Mouse (Mus musculus): Measurements from ENCODE around the gene Qrfp. TPM values are rescaled to one million over a fixed set of nuclear protein-coding genes. Genes with fewer than 3 reads are reported as not detected.
A peak's percentile ranks its signal among the peaks of the same experiment; 100 is the strongest.

Qrfp gene
- not detected for total RNA-seq (2021)
- long read RNA-seq, experiment 1: 0 reads
- long read RNA-seq, experiment 2: 0 reads

GRCm38 (mm10) chr2:31810444-31810843 lies at the start of gene Qrfp:
Gene Qrfp (minus strand): TSS chr2:31810580.
- intact Hi-C loops (cut with DNase I): no loop called here
- no peak for TF ChIP-seq CTCF (IDR thresholded peaks at IDR 0.05)
- no peak for DNase-seq
- H3K27ac ChIP-seq: no peak within 1 kb of the TSS
- H3K4me3 ChIP-seq: no peak within 1 kb of the TSS

- no peak for TF ChIP-seq CTCF (IDR thresholded peaks at IDR 0.05)
- H3K27ac ChIP-seq: no peak overlapping the region
- intact Hi-C loops (cut with DNase I): no loop called here
- DNase-seq: no peak
- H3K4me3 ChIP-seq: no peak overlapping the region
Observed at GRCm38 (mm10) chr2:31858500-31858899, 48.1 kb upstream of the Qrfp start.

GRCm38 (mm10) chr2:31857180-31857579 lies 46.8 kb upstream of the Qrfp start:
- intact Hi-C loops (cut with DNase I): no loop called here
- Histone ChIP-seq H3K4me3 (no peak overlapping the region), H3K27ac (no peak overlapping the region)
- no peak for DNase-seq
- no peak for TF ChIP-seq CTCF (IDR thresholded peaks at IDR 0.05)

GRCm38 (mm10) chr2:31855991-31856390 lies 45.6 kb upstream of the Qrfp start:
- Histone ChIP-seq H3K4me3 (no peak overlapping the region), H3K27ac (no peak overlapping the region)
- DNase-seq: no peak
- intact Hi-C loops (cut with DNase I): no loop called here
- TF ChIP-seq CTCF (IDR thresholded peaks at IDR 0.05): no peak

- DNase-seq: no peak
- Histone ChIP-seq H3K4me3 (no peak overlapping the region), H3K27ac (no peak overlapping the region)
- intact Hi-C loops (cut with DNase I): no loop called here
- TF ChIP-seq CTCF (IDR thresholded peaks at IDR 0.05): no peak
Observed at GRCm38 (mm10) chr2:31850141-31850540, 39.8 kb upstream of the Qrfp start.

GRCm38 (mm10) chr2:31847908-31848307 lies 37.5 kb upstream of the Qrfp start:
- no peak for DNase-seq
- TF ChIP-seq CTCF (IDR thresholded peaks at IDR 0.05): peak; percentile 54
- Histone ChIP-seq H3K4me3 (no peak overlapping the region), H3K27ac (no peak overlapping the region)
- intact Hi-C loops (cut with DNase I): no loop called here

GRCm38 (mm10) chr2:31846692-31847660 lies 36.6 kb upstream of the Qrfp start:
- H3K4me3 ChIP-seq: peak overlapping the region; percentile 73
- intact Hi-C loops (cut with DNase I): no loop called here
- TF ChIP-seq CTCF (IDR thresholded peaks at IDR 0.05): no peak

GRCm38 (mm10) chr2:31845896-31846691 lies 35.7 kb upstream of the Qrfp start, which contains the start of gene Fibcd1:
Gene Fibcd1 (minus strand): TSS chr2:31846005.
- no peak within 1 kb of the TSS for H3K27ac ChIP-seq
- intact Hi-C loops (cut with DNase I): no loop called here
- TF ChIP-seq CTCF (IDR thresholded peaks at IDR 0.05): no peak
- peak within 1 kb of the TSS; percentile 73 for H3K4me3 ChIP-seq
- DNase-seq: no peak

More at GRCm38 (mm10) chr2:31846692-31847660, 36.6 kb upstream of the Qrfp start:
- no peak overlapping the region for H3K27ac ChIP-seq
- no peak for DNase-seq

GRCm38 (mm10) chr2:31845512-31845895 lies 35.1 kb upstream of the Qrfp start:
- TF ChIP-seq CTCF (IDR thresholded peaks at IDR 0.05): no peak
- H3K4me3 ChIP-seq: peak overlapping the region; percentile 73
- intact Hi-C loops (cut with DNase I): no loop called here
- no peak for DNase-seq
- H3K27ac ChIP-seq: no peak overlapping the region

- TF ChIP-seq CTCF (IDR thresholded peaks at IDR 0.05): no peak
- Histone ChIP-seq H3K4me3 (no peak overlapping the region), H3K27ac (no peak overlapping the region)
- intact Hi-C loops (cut with DNase I): no loop called here
- no peak for DNase-seq
Observed at GRCm38 (mm10) chr2:31844729-31845136, 34.4 kb upstream of the Qrfp start.

GRCm38 (mm10) chr2:31838868-31839267 lies 28.5 kb upstream of the Qrfp start:
- DNase-seq: no peak
- TF ChIP-seq CTCF (IDR thresholded peaks at IDR 0.05): no peak
- no peak overlapping the region for H3K27ac ChIP-seq
- H3K4me3 ChIP-seq: no peak overlapping the region
- intact Hi-C loops (cut with DNase I): no loop called here

- H3K4me3 ChIP-seq: no peak overlapping the region
- TF ChIP-seq CTCF (IDR thresholded peaks at IDR 0.05): no peak
- intact Hi-C loops (cut with DNase I): no loop called here
- H3K27ac ChIP-seq: no peak overlapping the region
- DNase-seq: no peak
Observed at GRCm38 (mm10) chr2:31836985-31837384, 26.6 kb upstream of the Qrfp start.

GRCm38 (mm10) chr2:31836091-31836490 lies 25.7 kb upstream of the Qrfp start:
- DNase-seq: no peak
- no peak overlapping the region for H3K4me3 ChIP-seq
- no peak overlapping the region for H3K27ac ChIP-seq
- intact Hi-C loops (cut with DNase I): no loop called here
- no peak for TF ChIP-seq CTCF (IDR thresholded peaks at IDR 0.05)
